Mouse (Mus musculus) lung, postnatal 0 days (tissue): ENCODE measurements around the gene Plcl1. TPM values are rescaled to one million over a fixed set of nuclear protein-coding genes. Genes with fewer than 3 reads are reported as not detected.

Source experiments
- ATAC-seq: fragments of 200-750 bp; cut with Nextera tagmentation; 2 replicates; pipeline ENCODE4 v1.8.0; 2017; ENCODE audit warnings: moderate library complexity
- DNase-seq: peaks from one replicate; pipeline ENCODE4 v3.0.0-alpha.2; 2016; ENCODE audit warnings: low spot score
- H3K27ac ChIP-seq: fragments of 300-500 bp; sonication (generic); 2 replicates; pipeline ENCODE4 v1.5.1; 2014; ENCODE audit warnings: antibody characterized with exemption, mild to moderate bottlenecking, low read length, mixed read lengths
- H3K27me3 ChIP-seq: fragments of 300-500 bp; sonication (generic); replicated peaks from 2 replicates; pipeline ENCODE4 v1.6.1; 2014; ENCODE audit warnings: low read length, mixed read lengths; ENCODE audit not compliant: insufficient read depth
- H3K36me3 ChIP-seq: fragments of 300-500 bp; sonication (generic); 2 replicates; pipeline ENCODE4 v1.6.1; 2014; ENCODE audit warnings: low read length, mixed read lengths; ENCODE audit not compliant: insufficient read depth
- H3K4me1 ChIP-seq: fragments of 300-500 bp; sonication (generic); 2 replicates; pipeline ENCODE4 v1.6.1; 2014; ENCODE audit warnings: antibody characterized with exemption, low read depth, low read length, mixed read lengths; ENCODE audit not compliant: insufficient read depth
- H3K4me2 ChIP-seq: fragments of 300-500 bp; sonication (generic); replicated peaks from 2 replicates; pipeline ENCODE4 v1.6.1; 2014; ENCODE audit warnings: low read depth, mild to moderate bottlenecking, low read length, moderate library complexity, mixed read lengths
- H3K4me3 ChIP-seq: fragments of 300-500 bp; sonication (generic); 2 replicates; pipeline ENCODE4 v1.5.1; 2014; ENCODE audit warnings: low read depth, low read length
- H3K9ac ChIP-seq: fragments of 300-500 bp; sonication (generic); replicated peaks from 2 replicates; pipeline ENCODE4 v1.6.1; 2014; ENCODE audit warnings: low read depth, mild to moderate bottlenecking
- H3K9me3 ChIP-seq: fragments of 300-500 bp; sonication (generic); 2 replicates; pipeline ENCODE4 v1.6.1; 2016; ENCODE audit warnings: low read length, mixed read lengths
- CTCF ChIP-seq: IDR thresholded peaks from 2 replicates; pipeline ENCODE4 v1.5.1; 2016; ENCODE audit warnings: antibody characterized with exemption, mild to moderate bottlenecking
- EP300 ChIP-seq: IDR thresholded peaks from 2 replicates; pipeline ENCODE4 v1.6.1; 2016; ENCODE audit warnings: antibody characterized with exemption, mild to moderate bottlenecking, control low read depth
- WGBS: fragments of 180-500 bp; shearing (Covaris S2); extraction: QIAGEN DNeasy Blood & Tissue Kit; methylation state at CpG from one replicate; pipeline ENCODE4 v1.1.7; 2014; 5-methylcytosine and 5-hydroxymethylcytosine counted together
- polyA plus RNA-seq: library from polyadenylated mRNA; unstranded; fragments of >200 nt; fragmentation: Nextera tagmentation; extraction: Ambion mirVana; gene quantifications from 2 replicates; pipeline ENCODE4 v1.2.1, GENCODE M21; 2015

Plcl1 gene
- polyA plus RNA-seq, 1 experiment from 2014 or later, result 1.7 TPM

DNA sequence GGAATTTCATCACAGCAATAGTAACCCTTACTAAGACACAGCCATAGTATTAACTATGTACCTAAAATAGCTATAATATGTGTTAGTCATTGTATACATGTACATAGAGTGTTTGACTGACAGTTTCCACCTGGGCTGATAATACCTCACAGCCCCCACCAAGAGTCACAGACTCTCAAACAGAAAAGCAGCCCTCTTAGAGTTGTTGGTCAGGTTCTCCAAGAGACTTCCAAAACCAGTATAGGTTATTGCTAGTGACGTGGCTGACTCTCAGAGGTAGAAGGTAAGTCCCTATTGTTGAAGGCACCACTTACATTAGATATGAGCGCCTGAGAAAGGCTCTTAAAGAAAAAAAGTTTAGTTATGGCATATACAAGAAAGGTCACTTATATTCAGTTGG, 120.0 kb downstream of the Plcl1 start:
- Histone ChIP-seq H3K4me1 (peaks cover 9% of the 10 kb centered on the region), H3K36me3 (no peaks in the 10 kb centered on the region), H3K9ac (no peak overlapping the region), H3K4me2 (no peak overlapping the region), H3K4me3 (no peak overlapping the region), H3K27me3 (no peaks in the 10 kb centered on the region), H3K9me3 (no peaks in the 10 kb centered on the region), H3K27ac (no peak overlapping the region)
- ATAC-seq (no peak), DNase-seq (no peak)
- TF ChIP-seq CTCF, result no peak
- TF ChIP-seq EP300, result no peak
- WGBS, result 69% methylated on average over 2 of the region's 2 CpGs

DNA sequence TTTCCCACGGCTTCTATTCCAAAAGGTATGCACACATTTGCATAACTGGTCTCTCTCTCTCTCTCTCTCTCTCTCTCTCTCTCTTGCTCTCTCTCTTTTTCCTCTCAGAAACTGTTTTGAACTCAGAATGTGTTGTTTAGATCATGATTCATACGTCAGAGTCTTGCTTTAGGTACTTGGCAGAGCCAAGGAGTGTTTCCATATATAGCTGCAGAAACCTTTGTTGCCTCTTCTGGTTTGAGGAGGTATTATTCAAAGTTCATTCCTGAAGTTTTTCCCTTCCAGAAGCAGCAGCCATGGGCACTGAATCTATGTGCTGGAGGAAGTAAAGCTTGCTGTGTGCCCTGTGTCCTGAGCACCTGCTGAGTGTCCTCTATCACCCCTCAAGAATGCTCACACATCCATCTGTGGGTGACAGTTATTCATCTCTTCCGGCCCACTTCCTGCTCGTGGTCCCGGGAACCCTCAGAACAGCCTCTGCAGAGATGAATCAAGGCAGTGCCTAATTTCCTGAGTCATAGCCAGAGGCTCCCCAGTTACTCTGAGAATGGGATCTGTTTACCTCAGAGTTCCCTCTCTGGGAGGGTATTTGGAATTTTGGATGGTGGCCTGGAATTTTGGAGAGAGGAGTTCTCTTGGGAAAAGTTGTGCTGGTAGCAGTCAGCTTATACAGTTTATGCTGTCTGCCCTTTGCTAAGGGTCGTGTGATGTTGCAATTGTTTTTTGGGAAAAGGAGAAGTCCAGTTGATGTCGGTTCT, 123.0 kb downstream of the Plcl1 start:
- no peaks in the 10 kb centered on the region for H3K36me3 ChIP-seq
- ATAC-seq, result peak; percentile 72
- 18% methylated on average over 7 of the region's 7 CpGs for WGBS
- H3K4me2 ChIP-seq, result no peak overlapping the region
- TF ChIP-seq EP300 (no peak; the same call in none of the 2 replicates), CTCF (0 out of 2 replicates have a peak, but pooled peaks have one; percentile 13)
- H3K27me3 ChIP-seq, result no peaks in the 10 kb centered on the region
- no peak overlapping the region for H3K9ac ChIP-seq
- H3K4me3 ChIP-seq, result no peak overlapping the region
- peak; percentile 66 for DNase-seq
- no peak overlapping the region; the same call in 1 of the 2 replicates for H3K27ac ChIP-seq
- H3K4me1 ChIP-seq, result peaks cover 9% of the 10 kb centered on the region
- no peaks in the 10 kb centered on the region for H3K9me3 ChIP-seq

DNA sequence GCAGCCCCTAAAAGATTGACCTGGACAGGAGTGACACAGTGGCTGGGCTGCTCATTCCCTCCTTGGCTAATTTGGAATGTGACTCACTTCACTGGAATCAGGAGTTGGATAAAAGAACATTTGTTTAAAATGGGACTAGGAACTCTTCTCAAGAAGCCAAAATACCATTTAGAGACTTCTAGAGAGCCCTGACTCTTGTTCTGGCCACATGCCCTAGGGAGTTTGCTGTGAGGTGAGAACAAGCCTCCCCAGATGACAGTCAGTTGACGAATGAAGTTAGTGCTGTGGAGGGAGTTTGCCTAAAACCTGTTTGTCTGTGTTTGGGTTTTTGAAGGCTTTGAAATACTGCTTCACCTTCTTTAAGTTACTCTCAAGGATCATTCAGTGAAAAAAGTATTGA, 128.1 kb downstream of the Plcl1 start:
- WGBS, result 47% methylated on average over 1 of the region's 1 CpGs
- Histone ChIP-seq H3K9me3 (no peaks in the 10 kb centered on the region), H3K9ac (no peak overlapping the region), H3K4me2 (no peak overlapping the region), H3K4me3 (no peak overlapping the region), H3K27me3 (no peaks in the 10 kb centered on the region), H3K4me1 (peaks cover 3% of the 10 kb centered on the region; the same call in 1 of the 2 replicates), H3K36me3 (no peaks in the 10 kb centered on the region), H3K27ac (no peak overlapping the region)
- ATAC-seq, result no peak
- no peak for DNase-seq
- no peak for TF ChIP-seq CTCF
- no peak for TF ChIP-seq EP300

DNA sequence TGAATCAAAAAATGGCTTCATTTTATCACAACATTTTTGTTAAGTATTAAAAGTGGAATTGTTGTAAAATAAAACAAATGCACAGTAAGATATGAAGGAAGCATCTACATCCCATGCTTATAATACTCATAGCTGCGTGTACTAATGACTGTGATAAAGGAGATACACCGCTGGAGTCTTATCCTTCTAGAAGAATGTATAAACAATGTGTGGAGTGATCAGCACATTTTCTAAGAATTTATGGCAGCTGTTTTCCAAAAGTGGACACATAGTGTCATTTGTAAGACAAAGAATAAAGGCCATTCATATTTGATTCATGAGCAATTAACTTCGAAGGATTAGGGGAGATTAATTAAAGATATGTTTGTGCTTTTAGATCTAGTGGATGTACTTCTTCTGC, 148.7 kb downstream of the Plcl1 start:
- H3K27ac ChIP-seq, result no peak overlapping the region
- H3K4me3 ChIP-seq, result no peak overlapping the region
- no peak overlapping the region for H3K9ac ChIP-seq
- H3K4me1 ChIP-seq, result no peaks in the 10 kb centered on the region
- WGBS, result 49% methylated on average over 3 of the region's 3 CpGs
- no peaks in the 10 kb centered on the region for H3K9me3 ChIP-seq
- DNase-seq, result no peak
- TF ChIP-seq CTCF (no peak), EP300 (no peak)
- H3K36me3 ChIP-seq, result no peaks in the 10 kb centered on the region
- ATAC-seq, result no peak
- no peaks in the 10 kb centered on the region for H3K27me3 ChIP-seq
- no peak overlapping the region for H3K4me2 ChIP-seq

DNA sequence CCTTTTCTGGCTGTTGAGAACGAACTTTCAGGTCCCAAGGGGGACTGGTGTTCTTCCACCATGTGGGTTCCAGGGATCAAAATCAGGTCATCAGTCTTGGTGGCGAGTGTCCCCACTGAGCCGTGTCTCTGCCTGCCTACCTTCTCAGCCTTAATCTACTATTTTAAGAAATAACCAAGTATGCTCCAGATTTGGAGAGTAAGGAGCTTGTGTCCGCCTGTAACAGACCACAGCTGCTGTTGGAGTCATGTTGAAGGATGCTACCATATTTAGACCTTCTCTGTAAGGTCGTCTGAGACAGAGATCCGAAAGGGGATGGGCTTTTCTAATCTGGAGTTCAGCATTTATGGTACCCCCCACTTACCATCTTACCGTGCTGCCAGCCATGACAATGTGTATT, 152.2 kb downstream of the Plcl1 start:
- H3K9ac ChIP-seq, result no peak overlapping the region
- no peaks in the 10 kb centered on the region for H3K36me3 ChIP-seq
- DNase-seq (no peak), ATAC-seq (no peak)
- WGBS, result 68% methylated on average over 7 of the region's 7 CpGs
- H3K4me1 ChIP-seq, result no peaks in the 10 kb centered on the region
- no peaks in the 10 kb centered on the region for H3K27me3 ChIP-seq
- H3K9me3 ChIP-seq, result no peaks in the 10 kb centered on the region
- no peak overlapping the region for H3K27ac ChIP-seq
- no peak for TF ChIP-seq CTCF
- no peak for TF ChIP-seq EP300
- H3K4me3 ChIP-seq, result no peak overlapping the region
- no peak overlapping the region for H3K4me2 ChIP-seq

DNA sequence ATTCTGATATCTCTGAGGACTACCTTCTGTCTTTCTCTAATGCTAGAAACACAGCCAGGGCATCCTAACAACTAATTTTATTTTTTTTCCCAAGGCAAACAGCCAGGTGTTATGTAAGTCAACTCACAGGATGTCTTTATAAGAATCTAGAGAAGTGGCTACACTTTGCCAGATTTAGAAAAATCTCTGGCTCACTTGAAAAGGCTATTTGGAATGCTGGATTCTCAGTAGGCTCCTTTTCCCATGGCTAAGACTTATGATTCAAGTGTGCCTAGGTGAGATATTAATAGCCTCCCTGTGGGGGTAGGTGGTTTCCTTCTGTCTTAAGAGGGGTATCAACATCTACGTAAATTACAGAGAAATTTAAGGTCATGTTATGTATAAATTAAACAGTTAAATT, 152.7 kb downstream of the Plcl1 start:
- Histone ChIP-seq H3K9ac (no peak overlapping the region), H3K36me3 (no peaks in the 10 kb centered on the region), H3K4me1 (no peaks in the 10 kb centered on the region), H3K9me3 (no peaks in the 10 kb centered on the region), H3K27ac (no peak overlapping the region), H3K4me2 (no peak overlapping the region), H3K27me3 (no peaks in the 10 kb centered on the region), H3K4me3 (no peak overlapping the region)
- WGBS, result 87% methylated on average over 1 of the region's 1 CpGs
- DNase-seq, result no peak
- TF ChIP-seq CTCF, result no peak
- no peak for TF ChIP-seq EP300
- ATAC-seq, result no peak
